Mouse (Mus musculus) leukemia stem cell, adult 10-12 weeks (primary cell): ENCODE measurements around the gene Il13ra1. TPM values are rescaled to one million over a fixed set of nuclear protein-coding genes. Genes with fewer than 3 reads are reported as not detected.

ENCODE experiments used
- polyA plus RNA-seq: library from polyadenylated mRNA; stranded (reverse); fragments of >175 nt; gene quantifications from 2 replicates; pipeline ENCODE4 v1.2.3, GENCODE M21; 2012; ENCODE audit warnings: low replicate concordance

Gene Il13ra1
- polyA plus RNA-seq: 0.21 and 0.34 TPM in 2 replicates

DNA sequence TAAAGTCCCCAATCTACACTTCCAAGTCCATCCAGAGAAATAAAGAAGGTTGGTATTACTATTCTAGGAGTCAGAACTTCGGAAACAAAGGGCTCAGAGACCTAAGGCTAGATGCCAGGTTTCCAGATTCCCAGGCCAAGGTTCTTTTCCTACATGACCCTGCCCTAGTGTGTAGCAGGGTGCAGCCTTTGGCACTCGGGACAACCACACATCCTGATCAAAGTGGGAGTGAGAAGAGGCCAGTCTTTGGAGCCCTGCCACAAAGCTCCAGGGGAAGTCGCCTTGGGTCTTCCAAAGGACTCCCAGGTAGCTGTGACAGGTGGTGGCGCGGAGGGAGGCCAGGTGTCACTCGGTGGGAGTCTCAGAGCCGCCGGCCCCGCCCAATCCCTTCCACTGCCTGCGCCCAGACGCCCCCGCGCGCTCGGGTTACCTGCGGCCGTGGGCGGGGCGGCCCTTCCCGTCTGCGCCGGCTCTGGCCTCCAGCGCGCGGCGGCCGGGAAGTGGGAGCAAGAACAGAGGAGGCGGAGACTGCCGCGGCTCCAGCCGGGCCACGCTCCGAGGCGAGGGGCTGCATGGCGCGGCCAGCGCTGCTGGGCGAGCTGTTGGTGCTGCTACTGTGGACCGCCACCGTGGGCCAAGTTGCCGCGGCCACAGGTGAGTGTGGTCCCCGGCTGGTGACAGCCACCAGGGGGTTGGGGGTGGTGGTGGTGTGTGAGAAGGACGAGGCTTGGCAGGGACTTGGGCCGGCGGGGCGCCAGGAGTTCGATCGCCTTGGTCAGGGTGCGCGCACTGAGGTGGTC, at the start of gene Il13ra1:
Il13ra1 (plus strand) TSS at position 489 of the 800 bp plus-strand sequence.

DNA sequence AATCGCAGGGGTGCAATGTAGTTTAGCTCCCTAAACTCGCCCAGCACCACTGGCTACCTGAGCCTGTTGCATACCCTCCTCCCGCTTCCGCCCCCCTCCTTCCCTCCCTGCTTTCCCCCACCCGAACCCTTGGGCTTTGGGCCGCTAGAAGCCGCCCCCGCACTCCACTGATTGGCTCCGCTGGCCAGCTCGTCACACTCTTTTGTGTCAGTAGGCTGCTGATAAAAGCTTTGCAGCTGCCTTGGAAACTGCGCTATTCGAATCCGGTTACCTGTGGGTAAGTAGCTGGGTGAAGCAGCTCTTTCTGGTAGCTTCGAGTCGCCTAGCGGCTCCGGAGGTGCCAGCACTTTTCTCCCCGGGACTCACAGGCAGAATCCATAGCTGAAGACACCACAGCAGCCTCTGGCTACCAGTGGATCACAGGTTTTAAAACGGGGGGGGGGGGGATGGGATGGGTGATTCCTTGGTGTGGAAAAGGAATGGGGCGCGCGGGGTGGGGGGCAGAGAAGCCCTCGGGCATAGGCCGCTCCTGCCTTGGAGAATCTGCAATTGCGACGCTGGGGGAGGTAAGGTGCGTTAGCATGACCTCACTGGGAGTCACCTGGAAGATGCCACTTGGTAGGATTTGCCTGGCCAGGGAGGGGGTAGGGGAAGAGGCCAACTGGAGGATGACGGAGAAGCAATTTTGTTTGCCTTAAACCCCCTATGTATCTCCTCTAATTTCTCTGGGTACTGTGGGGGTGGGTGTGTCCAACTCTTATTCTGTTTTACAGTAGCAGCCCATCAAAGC, 84.0 kb downstream of the Il13ra1 start, which contains the start of gene Zcchc12:
Zcchc12 (plus strand) TSS at position 169 of the 790 bp plus-strand sequence.

Other genes starting within 250 kb of the Il13ra1 start
- gene Dock11, start 223.3 kb upstream of the Il13ra1 start, polyA plus RNA-seq: 2.9 and 4.7 TPM in 2 replicates
- gene Zcchc12, start 83.8 kb downstream of the Il13ra1 start, polyA plus RNA-seq: not detected in 2 replicates
- 0.17 and 0.34 TPM in 2 replicates for gene Lonrf3, start 216.2 kb downstream of the Il13ra1 start, polyA plus RNA-seq